Mouse (Mus musculus): ENCODE measurements around the gene Ahcyl2. TPM values are rescaled to one million over a fixed set of nuclear protein-coding genes. Genes with fewer than 3 reads are reported as not detected.

The Ahcyl2 gene
- total RNA-seq, 2 experiments from 2014 or later = 116 to 172 TPM

Other genes starting within 250 kb of the Ahcyl2 start
- gene Irf5, start 241.4 kb upstream of the Ahcyl2 start, total RNA-seq (2021) = 1 to 10 TPM; 4.4 to 4.9 TPM
- 10 to 100 TPM; 51.6 to 56.5 TPM for gene Tnpo3, start 158.1 kb upstream of the Ahcyl2 start, total RNA-seq (2021)
- 1 to 10 TPM; 1.7 to 2.0 TPM for gene Tspan33, start 73.8 kb upstream of the Ahcyl2 start, total RNA-seq (2021)
- 10 to 100 TPM; 41.6 to 50.4 TPM for gene Smo, start 32.5 kb upstream of the Ahcyl2 start, total RNA-seq (2021)
- 1 to 10 TPM; 1.2 to 1.4 TPM for gene Strip2, start 149.0 kb downstream of the Ahcyl2 start, total RNA-seq (2021)

Data from adrenal gland, postnatal 36 days (tissue).